ENCODE assay signal across 9 mouse cellular contexts in genomic region chr4:116168617-116169352, GRCm38 (mm10). TPM values are rescaled to one million over a fixed set of nuclear protein-coding genes. Genes with fewer than 3 reads are reported as not detected.
DNase-seq lines count a peak whose midpoint lies in the region; ATAC-seq lines count a peak whose summit lies in the region.
"Had no signal": no experiment of that assay in that cellular context is flagged by ENCODE, and none has a peak within 500 bp of the region (broad histone marks: within the 10 kb centered on the region; RNA-seq: fewer than 3 reads in every experiment).

No protein-coding gene starts in this region.

- H3K9ac ChIP-seq in heart, embryonic 13.5 days: 0 out of 2 replicates have a peak overlapping the region, but pooled peaks have one; percentile 28
- no peak overlapping the region for H3K9ac ChIP-seq in lung, embryonic 16.5 days (ENCODE audit: low read length)

- H3K27me3 ChIP-seq in heart, embryonic 13.5 days (replicated peaks): no peaks in the 10 kb centered on the region
- H3K27me3 ChIP-seq in lung, embryonic 16.5 days (ENCODE audit: control insufficient read depth, insufficient read depth, low read depth, low read length): no peaks in the 10 kb centered on the region

- 72% methylated on average over 7 of the region's 8 CpGs for WGBS in heart, embryonic 13.5 days
- WGBS in lung, embryonic 16.5 days: 78% methylated on average over 7 of the region's 8 CpGs

- DNase-seq in T-cell, adult 2 months (ENCODE audit: low spot score): peak; percentile 57
- peak; percentile 76 for DNase-seq in embryo, embryonic 10.5 days (ENCODE audit: low spot score)
- DNase-seq in kidney, postnatal 36 days: peak; percentile 70 to 93
- DNase-seq in retina, embryonic 14.5 days (ENCODE audit: low spot score): peak; percentile 88

- peaks cover 12% of the 10 kb centered on the region; the same call in 1 of the 2 replicates for H3K4me1 ChIP-seq in heart, embryonic 13.5 days
- peaks cover 13% of the 10 kb centered on the region for H3K4me1 ChIP-seq in lung, embryonic 16.5 days (replicated peaks; ENCODE audit: control insufficient read depth, insufficient read depth, low read length)

- peak; percentile 84 for ATAC-seq in CD4-positive, CD25-positive, alpha-beta regulatory T cell, adult 4 months
- ATAC-seq in heart, embryonic 13.5 days (ENCODE audit: extremely low read depth, insufficient number of reproducible peaks, low FRiP score, low TSS enrichment): no peak
- ATAC-seq in lung, embryonic 16.5 days (ENCODE audit: low read depth): peak; percentile 41; the same call in 1 of the 2 replicates
- ATAC-seq in erythroid progenitor cell, adult 5-6 weeks (replicated peaks; ENCODE audit: low FRiP score, poor library complexity, severe bottlenecking): no peak

- no peak overlapping the region for H3K4me3 ChIP-seq in heart, embryonic 13.5 days
- no peak overlapping the region for H3K4me3 ChIP-seq in lung, embryonic 16.5 days (ENCODE audit: low read length)

- H3K27ac ChIP-seq in heart, embryonic 13.5 days (replicated peaks): no peak overlapping the region
- no peak overlapping the region for H3K27ac ChIP-seq in lung, embryonic 16.5 days (ENCODE audit: low read length)

- H3K4me2 ChIP-seq in heart, embryonic 13.5 days: no peak overlapping the region
- H3K4me2 ChIP-seq in lung, embryonic 16.5 days (ENCODE audit: low read depth, low read length): no peak overlapping the region

- H3K36me3 ChIP-seq in heart, embryonic 13.5 days: no peaks in the 10 kb centered on the region
- H3K36me3 ChIP-seq in lung, embryonic 16.5 days (ENCODE audit: control insufficient read depth, insufficient read depth, low read length): no peaks in the 10 kb centered on the region

- H3K9me3 ChIP-seq in heart, embryonic 13.5 days: no peaks in the 10 kb centered on the region
- no peaks in the 10 kb centered on the region for H3K9me3 ChIP-seq in lung, embryonic 16.5 days (ENCODE audit: control insufficient read depth, low read length)

RNA-seq across cellular contexts. Expression of gene Tspan1, which starts 1.4 kb away (rescaled TPM):
- polyA plus RNA-seq in CD4-positive, CD25-positive, alpha-beta regulatory T cell, adult 4 months (2017; shearing (Covaris generic)): under 1 TPM in 1 of 2 experiments, not detected in 1; 0.27 TPM
- 0.22 and 0.45 TPM in 2 replicates for polyA plus RNA-seq in heart, embryonic 13.5 days (2015; fragmentation: Nextera tagmentation; extraction: Ambion mirVana)
- polyA plus RNA-seq in lung, embryonic 16.5 days (2015; fragmentation: Nextera tagmentation; extraction: Ambion mirVana): 22.6 and 25.9 TPM in 2 replicates
- not detected in 2 replicates for total RNA-seq in erythroid progenitor cell, adult 5-6 weeks (2015; ENCODE audit: low replicate concordance)
- total RNA-seq in erythroid progenitor cell, adult 5-6 weeks (2017; ENCODE audit: low replicate concordance): not detected in 2 replicates
- total RNA-seq: gastrocnemius, postnatal 36 days had no signal

RNA-seq across cellular contexts. Expression of gene 1700042G07Rik, which starts 4.4 kb away (rescaled TPM):
- not detected for polyA plus RNA-seq in CD4-positive, CD25-positive, alpha-beta regulatory T cell, adult 4 months (2017; shearing (Covaris generic))
- not detected in 2 replicates for polyA plus RNA-seq in heart, embryonic 13.5 days (2015; fragmentation: Nextera tagmentation; extraction: Ambion mirVana)
- not detected in 2 replicates for polyA plus RNA-seq in lung, embryonic 16.5 days (2015; fragmentation: Nextera tagmentation; extraction: Ambion mirVana)
- total RNA-seq in erythroid progenitor cell, adult 5-6 weeks (2015; ENCODE audit: low replicate concordance): not detected in 2 replicates
- total RNA-seq in erythroid progenitor cell, adult 5-6 weeks (2017; ENCODE audit: low replicate concordance): not detected in 2 replicates
- total RNA-seq: gastrocnemius, postnatal 36 days had no signal

RNA-seq across cellular contexts. Expression of gene Gm49337, which starts 4.4 kb away (rescaled TPM):
- polyA plus RNA-seq in CD4-positive, CD25-positive, alpha-beta regulatory T cell, adult 4 months (2017; shearing (Covaris generic)): not detected
- not detected in 2 replicates for polyA plus RNA-seq in heart, embryonic 13.5 days (2015; fragmentation: Nextera tagmentation; extraction: Ambion mirVana)
- not detected in 2 replicates for polyA plus RNA-seq in lung, embryonic 16.5 days (2015; fragmentation: Nextera tagmentation; extraction: Ambion mirVana)
- total RNA-seq in erythroid progenitor cell, adult 5-6 weeks (2015; ENCODE audit: low replicate concordance): not detected in 2 replicates
- total RNA-seq in erythroid progenitor cell, adult 5-6 weeks (2017; ENCODE audit: low replicate concordance): 1.7 TPM in 1 of 2 replicates, not detected in the other

RNA-seq across cellular contexts. Expression of gene Lurap1, which starts 17.6 kb away (rescaled TPM):
- under 1 TPM; 0.39 to 0.61 TPM for polyA plus RNA-seq in CD4-positive, CD25-positive, alpha-beta regulatory T cell, adult 4 months (2017; shearing (Covaris generic))
- polyA plus RNA-seq in heart, embryonic 13.5 days (2015; fragmentation: Nextera tagmentation; extraction: Ambion mirVana): 1.8 and 2.1 TPM in 2 replicates
- 3.6 and 3.7 TPM in 2 replicates for polyA plus RNA-seq in lung, embryonic 16.5 days (2015; fragmentation: Nextera tagmentation; extraction: Ambion mirVana)
- not detected in 2 replicates for total RNA-seq in erythroid progenitor cell, adult 5-6 weeks (2015; ENCODE audit: low replicate concordance)
- total RNA-seq in erythroid progenitor cell, adult 5-6 weeks (2017; ENCODE audit: low replicate concordance): not detected in 2 replicates

RNA-seq across cellular contexts. Expression of gene Pomgnt1, which starts 45.1 kb away (rescaled TPM):
- polyA plus RNA-seq in CD4-positive, CD25-positive, alpha-beta regulatory T cell, adult 4 months (2017; shearing (Covaris generic)): 1 to 10 TPM; 6.6 to 10.0 TPM
- polyA plus RNA-seq in heart, embryonic 13.5 days (2015; fragmentation: Nextera tagmentation; extraction: Ambion mirVana): 56.9 and 61.5 TPM in 2 replicates
- polyA plus RNA-seq in lung, embryonic 16.5 days (2015; fragmentation: Nextera tagmentation; extraction: Ambion mirVana): 56.2 and 59.1 TPM in 2 replicates
- total RNA-seq in erythroid progenitor cell, adult 5-6 weeks (2015; ENCODE audit: low replicate concordance): 1.4 TPM in 1 of 2 replicates, not detected in the other
- total RNA-seq in erythroid progenitor cell, adult 5-6 weeks (2017; ENCODE audit: low replicate concordance): 1.0 and 2.6 TPM in 2 replicates

Comparison
In these comparisons a context has a peak if more than half of its experiments do, and no peak if none do; other contexts are left out.
1. ATAC-seq: peak in CD4-positive, CD25-positive, alpha-beta regulatory T cell, adult 4 months (single experiment) and lung, embryonic 16.5 days (single experiment); none in heart, embryonic 13.5 days (single experiment) and erythroid progenitor cell, adult 5-6 weeks (single experiment).
2. RNA of gene Tspan1, which starts 1.4 kb away (polyA plus RNA-seq): 22.6 to 25.9 TPM in lung, embryonic 16.5 days; 0.22 to 0.45 TPM in heart, embryonic 13.5 days and 0.27 TPM in CD4-positive, CD25-positive, alpha-beta regulatory T cell, adult 4 months; every median in the first group is over 10 times any median in the second.
3. Peak in every context shown above with its lines, with median percentiles within 50 percentile points of each other: DNase-seq.